Mouse (Mus musculus) kidney, adult 18-20 months (tissue): ENCODE measurements around the gene Lpcat2b.
"Not testable (repeated sequence)": the region's sequence is repeated elsewhere in the genome, so short reads cannot be mapped to it uniquely, and the experiment has no call there.

Source experiments
- DNase-seq: peaks from one replicate; pipeline ENCODE4 v3.0.0; 2021

Lpcat2b gene

GRCm38 (mm10) chr5:107431249-107431648 is at the start of gene Lpcat2b:
Lpcat2b (plus strand) TSS chr5:107431549.
- DNase-seq, result no peak

- DNase-seq, result not testable (repeated sequence)
Measured at GRCm38 (mm10) chr5:107386448-107386847, 44.9 kb upstream of the Lpcat2b start.

GRCm38 (mm10) chr5:107387788-107388187 is 43.6 kb upstream of the Lpcat2b start:
- DNase-seq, result no peak

GRCm38 (mm10) chr5:107389373-107389772 is 42.0 kb upstream of the Lpcat2b start:
- DNase-seq, result no peak

GRCm38 (mm10) chr5:107394437-107394836 is 36.9 kb upstream of the Lpcat2b start:
- no peak for DNase-seq

GRCm38 (mm10) chr5:107402436-107402835 is 28.9 kb upstream of the Lpcat2b start, which contains the start of gene Ephx4:
Ephx4 (plus strand) TSS chr5:107402736.
- no peak for DNase-seq

- no peak for DNase-seq
Measured at GRCm38 (mm10) chr5:107403011-107403946, 28.1 kb upstream of the Lpcat2b start.

- no peak for DNase-seq
Measured at GRCm38 (mm10) chr5:107403947-107404684, 27.2 kb upstream of the Lpcat2b start.

GRCm38 (mm10) chr5:107405361-107405760 is 26.0 kb upstream of the Lpcat2b start:
- no peak for DNase-seq

GRCm38 (mm10) chr5:107410305-107410704 is 21.0 kb upstream of the Lpcat2b start:
- DNase-seq, result no peak

GRCm38 (mm10) chr5:107411326-107411725 is 20.0 kb upstream of the Lpcat2b start:
- DNase-seq, result no peak

- no peak for DNase-seq
Measured at GRCm38 (mm10) chr5:107412285-107412684, 19.1 kb upstream of the Lpcat2b start.

- no peak for DNase-seq
Measured at GRCm38 (mm10) chr5:107415098-107415497, 16.3 kb upstream of the Lpcat2b start.

GRCm38 (mm10) chr5:107421676-107422075 is 9.7 kb upstream of the Lpcat2b start:
- no peak for DNase-seq

- no peak for DNase-seq
Measured at GRCm38 (mm10) chr5:107434001-107434400, 2.7 kb downstream of the Lpcat2b start.

GRCm38 (mm10) chr5:107436185-107436584 is 4.8 kb downstream of the Lpcat2b start:
- DNase-seq, result no peak

- no peak for DNase-seq
Measured at GRCm38 (mm10) chr5:107436587-107437209, 5.3 kb downstream of the Lpcat2b start.

- peak; percentile 95 for DNase-seq
Measured at GRCm38 (mm10) chr5:107437464-107438281, 6.3 kb downstream of the Lpcat2b start, which contains the start of gene Btbd8. Btbd8 (plus strand) TSS chr5:107437997.

- no peak for DNase-seq
Measured at GRCm38 (mm10) chr5:107438353-107438752, 7.0 kb downstream of the Lpcat2b start.

- DNase-seq, result no peak
Measured at GRCm38 (mm10) chr5:107441881-107442280, 10.5 kb downstream of the Lpcat2b start.

GRCm38 (mm10) chr5:107444251-107444650 is 12.9 kb downstream of the Lpcat2b start:
- DNase-seq, result no peak

- no peak for DNase-seq
Measured at GRCm38 (mm10) chr5:107447977-107448376, 16.6 kb downstream of the Lpcat2b start.
